Comparison of ENCODE assay signal across 30 mouse cellular contexts in genomic region chr11:107155292-107155691, GRCm38 (mm10). TPM values are rescaled to one million over a fixed set of nuclear protein-coding genes. Genes with fewer than 3 reads are reported as not detected.
DNase-seq lines count a peak whose midpoint lies in the region; ATAC-seq lines count a peak whose summit lies in the region.
"Had no signal": no experiment of that assay in that cellular context is flagged by ENCODE, and none has a peak within 500 bp of the region (broad histone marks: within the 10 kb centered on the region; RNA-seq: fewer than 3 reads in every experiment).

No protein-coding gene starts in this region.

- H3K9me3 ChIP-seq in kidney, embryonic 16.5 days (ENCODE audit: low read length), result 0 out of 2 replicates have a peak, but pooled peaks cover 3% of the 10 kb centered on the region
- H3K9me3 ChIP-seq: embryonic facial prominence, embryonic 13.5 days; forebrain, embryonic 12.5 days; forebrain, embryonic 15.5 days; heart, embryonic 15.5 days; hindbrain, embryonic 10.5 days had no signal

- H3K27me3 ChIP-seq in kidney, embryonic 16.5 days (ENCODE audit: insufficient read depth, low read length), result no peaks in the 10 kb centered on the region
- H3K27me3 ChIP-seq: embryonic facial prominence, embryonic 13.5 days; forebrain, embryonic 12.5 days; forebrain, embryonic 15.5 days; heart, embryonic 12.5 days; heart, embryonic 15.5 days had no signal

- 90% methylated on average over 5 of the region's 5 CpGs for WGBS in kidney, embryonic 16.5 days

- DNase-seq in right cerebral cortex, postnatal 10 days (ENCODE audit: low spot score in 2 of 2), result peak; percentile 29 to 40
- DNase-seq in right cerebral cortex, postnatal 36 days (ENCODE audit: low spot score in 2 of 2), result no peak
- DNase-seq in A20 (ENCODE audit: low read depth, low spot score) (peak; percentile 34), NIH3T3 (ENCODE audit: low read depth) (peak; percentile 36)
- DNase-seq in spleen, postnatal 36 days (ENCODE audit: low spot score in 2 of 2), result no peak
- no peak for DNase-seq in layer of hippocampus, adult 11-12 months (ENCODE audit: low spot score)
- DNase-seq: adrenal gland, adult 2 months; adrenal gland, postnatal 14 days; cerebellum, adult 11-12 months; cerebellum, adult 9-10 months; cerebellum, postnatal 25 days; embryo, embryonic 11 days; gastrocnemius, postnatal 25 days; heart, adult 18-20 months; heart, postnatal 10 days; heart, postnatal 36 days had no signal

- no peaks in the 10 kb centered on the region for H3K36me3 ChIP-seq in kidney, embryonic 16.5 days (ENCODE audit: insufficient read depth, low read length)
- H3K36me3 ChIP-seq: embryonic facial prominence, embryonic 10.5 days; embryonic facial prominence, embryonic 13.5 days; forebrain, embryonic 12.5 days; forebrain, embryonic 15.5 days; heart, embryonic 12.5 days; heart, embryonic 15.5 days; hindbrain, embryonic 10.5 days had no signal

- H3K4me3 ChIP-seq in kidney, embryonic 16.5 days (ENCODE audit: low read length), result no peak overlapping the region
- H3K4me3 ChIP-seq: embryonic facial prominence, embryonic 10.5 days; embryonic facial prominence, embryonic 13.5 days; erythroblast, embryonic 14.5 days; forebrain, embryonic 12.5 days; forebrain, embryonic 15.5 days; heart, embryonic 12.5 days; heart, embryonic 15.5 days; hindbrain, embryonic 10.5 days had no signal

- no peak for ATAC-seq in kidney, embryonic 16.5 days (ENCODE audit: low FRiP score, low TSS enrichment)
- ATAC-seq: CD4-positive, CD25-positive, alpha-beta regulatory T cell, adult 4 months; forebrain, embryonic 15.5 days; hindbrain, postnatal 0 days; inflammation-experienced regulatory T-cells, adult 6 months; intestine, embryonic 16.5 days had no signal

- H3K9ac ChIP-seq in kidney, embryonic 16.5 days (replicated peaks; ENCODE audit: low read length), result no peak overlapping the region
- H3K9ac ChIP-seq: embryonic facial prominence, embryonic 13.5 days; forebrain, embryonic 12.5 days; forebrain, embryonic 15.5 days; heart, embryonic 12.5 days; heart, embryonic 15.5 days; hindbrain, embryonic 14.5 days had no signal

- no peak overlapping the region for H3K27ac ChIP-seq in kidney, embryonic 16.5 days (ENCODE audit: low read length)
- H3K27ac ChIP-seq: embryonic facial prominence, embryonic 10.5 days; embryonic facial prominence, embryonic 13.5 days; forebrain, embryonic 12.5 days; forebrain, embryonic 15.5 days; heart, embryonic 15.5 days; hindbrain, embryonic 10.5 days; hindbrain, embryonic 14.5 days; hindbrain, postnatal 0 days had no signal

- no peaks in the 10 kb centered on the region for H3K4me1 ChIP-seq in kidney, embryonic 16.5 days (ENCODE audit: insufficient read depth, low read length)
- H3K4me1 ChIP-seq: embryonic facial prominence, embryonic 13.5 days; forebrain, embryonic 15.5 days had no signal

- no peak overlapping the region for H3K4me2 ChIP-seq in kidney, embryonic 16.5 days (replicated peaks; ENCODE audit: low read depth, low read length)
- H3K4me2 ChIP-seq: embryonic facial prominence, embryonic 13.5 days; forebrain, embryonic 12.5 days; forebrain, embryonic 15.5 days; heart, embryonic 12.5 days; heart, embryonic 15.5 days; hindbrain, embryonic 14.5 days had no signal

RNA-seq across cellular contexts. Expression of gene Bptf, which starts 23.4 kb away (rescaled TPM):
- polyA plus RNA-seq in kidney, embryonic 16.5 days (2015; fragmentation: Nextera tagmentation; extraction: Ambion mirVana), result 27.7 and 35.2 TPM in 2 replicates

RNA-seq across cellular contexts. Expression of gene Nol11, which starts 33.9 kb away (rescaled TPM):
- polyA plus RNA-seq in kidney, embryonic 16.5 days (2015; fragmentation: Nextera tagmentation; extraction: Ambion mirVana), result 61.3 and 63.0 TPM in 2 replicates

Comparison
In these comparisons a context has a peak if more than half of its experiments do, and no peak if none do; other contexts are left out.
1. DNase-seq: peak in right cerebral cortex, postnatal 10 days (2 of 2), A20 (single experiment) and NIH3T3 (single experiment); none in right cerebral cortex, postnatal 36 days (0 of 2), spleen, postnatal 36 days (0 of 2) and layer of hippocampus, adult 11-12 months (single experiment).